Mouse (Mus musculus) ES-E14 (cell line): ENCODE results near the gene Insrr. TPM values are rescaled to one million over a fixed set of nuclear protein-coding genes. Genes with fewer than 3 reads are reported as not detected.

ENCODE experiments used
- DNase-seq: peaks from one replicate; pipeline ENCODE4 v3.0.0-alpha.2; 2013; ENCODE audit warnings: low read depth, low spot score
- H3K27ac ChIP-seq: 2 replicates; pipeline ENCODE4 v1.5.1; 2012; ENCODE audit warnings: low read depth, mild to moderate bottlenecking, low read length, moderate library complexity, mixed read lengths; ENCODE audit not compliant: poor library complexity, insufficient read depth, severe bottlenecking
- H3K36me3 ChIP-seq: 2 replicates; pipeline ENCODE4 v1.6.1; 2012; ENCODE audit warnings: mild to moderate bottlenecking, low read length, moderate library complexity, mixed read lengths; ENCODE audit not compliant: control insufficient read depth, poor library complexity, insufficient read depth, severe bottlenecking
- H3K4me1 ChIP-seq, 2 experiments: fragments of 150-350 bp in 1 of 2; sonication (generic) in 1 of 2; 2 replicates each; pipeline ENCODE4 v1.6.1; 2012; ENCODE audit warnings: low read length in 2 of 2, mild to moderate bottlenecking in 1 of 2, mixed read lengths in 1 of 2; ENCODE audit not compliant: control insufficient read depth in 2 of 2, insufficient read depth in 2 of 2, poor library complexity in 1 of 2
- H3K4me3 ChIP-seq, 2 experiments: fragments of 150-350 bp in 1 of 2; sonication (generic) in 1 of 2; 2 replicates each; pipeline ENCODE4 v1.5.1; 2012; ENCODE audit warnings: low read length in 2 of 2, low read depth in 1 of 2, mild to moderate bottlenecking in 1 of 2, mixed read lengths in 1 of 2; ENCODE audit not compliant: insufficient read depth in 1 of 2, poor library complexity in 1 of 2, severe bottlenecking in 1 of 2
- H3K9ac ChIP-seq: 2 replicates; pipeline ENCODE4 v1.6.1; 2012; ENCODE audit warnings: low read depth, mild to moderate bottlenecking, low read length, mixed read lengths; ENCODE audit not compliant: poor library complexity, insufficient read depth, severe bottlenecking
- H3K9me3 ChIP-seq: fragments of 150-350 bp; sonication (generic); 2 replicates; pipeline ENCODE4 v1.6.1; 2012; ENCODE audit warnings: low read depth, mild to moderate bottlenecking, low read length; ENCODE audit not compliant: control insufficient read depth, insufficient read depth
- CHD2 ChIP-seq: IDR thresholded peaks from 2 replicates; pipeline ENCODE4 v1.6.1; 2014; ENCODE audit warnings: mild to moderate bottlenecking, low read depth, low read length, inconsistent platforms
- HCFC1 ChIP-seq: IDR thresholded peaks from 2 replicates; pipeline ENCODE4 v1.6.1; 2012; ENCODE audit warnings: low read length, inconsistent platforms, borderline replicate concordance; ENCODE audit not compliant: insufficient read depth
- MAFK ChIP-seq: IDR thresholded peaks from 2 replicates; pipeline ENCODE4 v1.6.1; 2014; ENCODE audit warnings: mild to moderate bottlenecking, low read depth, low read length, inconsistent platforms; ENCODE audit not compliant: insufficient read depth
- ZC3H11A ChIP-seq: IDR thresholded peaks from 2 replicates; pipeline ENCODE4 v1.6.1; 2012; ENCODE audit warnings: low read depth, mild to moderate bottlenecking, inconsistent platforms, low read length, borderline replicate concordance
- ZNF384 ChIP-seq: IDR thresholded peaks from 2 replicates; pipeline ENCODE4 v1.6.1; 2012; ENCODE audit warnings: low read depth, low read length, inconsistent platforms
- in situ Hi-C, 2 experiments: fragments of 600-800 bp; cut with MboI; formaldehyde crosslinking; loops; one replicate each; pipeline ENCODE4 v1.15.1; 2025; ENCODE audit warnings: low sequenced_read_pairs in 2 of 2, inconsistent platforms in 1 of 2; ENCODE audit not compliant: unreplicated experiment in 2 of 2
- total RNA-seq: library from RNA; depleted of rRNA; stranded (reverse); fragments of 300-350 nt; gene quantifications from 2 replicates; pipeline ENCODE4 v1.2.3, GENCODE M21; 2012; rRNA removed

Gene Insrr
- total RNA-seq: 0.11 and 0.18 TPM in 2 replicates

DNA sequence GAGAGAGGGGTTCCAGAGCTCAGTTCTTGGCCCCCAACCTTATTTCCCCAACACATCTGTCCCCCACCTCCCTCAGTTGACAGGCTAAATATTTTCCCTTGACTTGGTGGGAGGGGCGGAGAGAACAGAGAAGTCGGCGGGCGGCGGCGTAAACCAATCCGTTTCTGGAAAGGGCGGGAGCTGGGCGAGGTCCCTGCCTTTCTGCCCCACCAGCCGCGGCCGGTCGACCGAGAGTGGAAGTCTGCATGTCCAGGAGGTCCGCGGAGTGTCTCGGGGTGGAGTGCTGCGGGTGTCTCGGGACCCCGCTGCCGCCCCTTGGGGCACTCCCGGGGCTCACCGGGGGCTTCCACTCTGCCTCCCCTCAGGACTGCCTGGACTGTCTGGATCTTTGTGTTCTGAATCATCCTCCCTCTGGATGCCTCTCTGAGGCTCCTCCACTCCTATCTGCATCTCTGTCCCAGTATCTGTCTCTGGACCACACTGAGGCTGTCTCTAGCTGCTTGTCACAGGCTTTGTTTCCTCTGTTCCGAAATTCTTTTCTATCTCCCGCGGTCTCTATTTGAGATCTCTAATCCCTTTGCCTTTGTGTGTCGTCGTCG, at the start of gene Insrr:
Gene Insrr, plus strand, starts transcription at position 216 of the 599 bp plus-strand sequence.
- H3K9me3 ChIP-seq: no peaks in the 10 kb centered on the region
- TF ChIP-seq HCFC1 (no peak), ZC3H11A (no peak), MAFK (no peak), ZNF384 (no peak), CHD2 (no peak)
- no peak within 1 kb of the TSS for H3K27ac ChIP-seq
- no peak for DNase-seq
- no peaks in the 10 kb centered on the region for H3K36me3 ChIP-seq
- H3K4me3 ChIP-seq: peak within 1 kb of the TSS; percentile 17 to 42; a peak in 2 of 4 replicates
- no peaks in the 10 kb centered on the region for H3K4me1 ChIP-seq
- no peak within 1 kb of the TSS for H3K9ac ChIP-seq
- in situ Hi-C loops: no loop called here

DNA sequence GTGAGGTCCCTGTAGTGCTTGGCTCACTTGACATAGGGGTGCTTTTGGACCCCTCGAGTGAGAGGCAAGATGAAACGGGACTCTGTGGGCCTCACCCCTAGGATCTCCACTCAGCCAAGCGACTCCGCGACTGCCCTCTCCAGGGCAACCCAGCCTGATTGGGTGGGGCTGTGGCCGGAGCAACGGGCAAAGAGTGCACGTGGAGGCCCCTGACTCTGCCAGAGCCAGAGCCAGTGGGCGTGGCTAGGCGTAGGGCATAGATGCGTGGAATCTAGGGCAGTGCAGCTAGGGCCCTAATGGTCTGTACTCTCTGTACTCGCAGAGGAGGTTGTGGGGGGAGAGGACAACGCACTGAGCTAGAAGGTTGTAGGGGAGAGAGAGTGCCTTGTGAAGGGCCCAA, 48.3 kb upstream of the Insrr start, which contains the start of gene Lrrc71:
Gene Lrrc71, minus strand, starts transcription at position 195 of the 400 bp plus-strand sequence.
- in situ Hi-C loops: no loop called here
- TF ChIP-seq CHD2 (no peak), HCFC1 (no peak), ZNF384 (no peak), MAFK (no peak), ZC3H11A (no peak)
- no peaks in the 10 kb centered on the region for H3K36me3 ChIP-seq
- no peak within 1 kb of the TSS for H3K4me3 ChIP-seq
- peaks cover 0 to 2% of the 10 kb centered on the region in 2 experiments; a peak in 1 of 4 replicates for H3K4me1 ChIP-seq
- H3K9me3 ChIP-seq: no peaks in the 10 kb centered on the region
- H3K27ac ChIP-seq: no peak within 1 kb of the TSS
- no peak within 1 kb of the TSS for H3K9ac ChIP-seq
- DNase-seq: no peak

DNA sequence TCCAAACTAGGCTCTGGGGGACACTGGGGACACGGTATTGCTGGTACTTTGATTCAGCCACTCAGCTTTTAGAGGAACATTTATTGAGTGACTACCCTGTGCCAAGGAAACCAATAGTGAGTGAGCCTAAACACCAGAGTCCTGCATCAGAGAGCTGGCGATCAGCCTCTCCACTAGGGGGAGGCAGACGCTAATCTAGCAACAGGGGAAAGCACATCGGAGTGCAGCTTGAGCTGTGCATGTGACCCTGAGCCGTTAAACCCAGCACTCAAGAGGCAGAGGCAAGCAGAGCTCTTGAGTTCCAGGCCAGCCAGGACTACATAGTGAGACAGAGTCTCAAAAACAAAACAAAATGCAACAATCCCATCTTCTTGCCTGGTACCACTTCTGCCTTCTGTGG, 47.7 kb upstream of the Insrr start:
- no peak overlapping the region for H3K9ac ChIP-seq
- peak; percentile 77 for DNase-seq
- H3K4me3 ChIP-seq: no peak overlapping the region
- peaks cover 0 to 3% of the 10 kb centered on the region in 2 experiments; a peak in 1 of 4 replicates for H3K4me1 ChIP-seq
- no peak overlapping the region for H3K27ac ChIP-seq
- no peak for TF ChIP-seq CHD2
- TF ChIP-seq ZC3H11A: peak; percentile 15; the same call in 1 of the 2 replicates
- TF ChIP-seq ZNF384: no peak
- TF ChIP-seq MAFK: no peak
- in situ Hi-C loops: no loop called here
- no peaks in the 10 kb centered on the region for H3K36me3 ChIP-seq
- H3K9me3 ChIP-seq: no peaks in the 10 kb centered on the region

DNA sequence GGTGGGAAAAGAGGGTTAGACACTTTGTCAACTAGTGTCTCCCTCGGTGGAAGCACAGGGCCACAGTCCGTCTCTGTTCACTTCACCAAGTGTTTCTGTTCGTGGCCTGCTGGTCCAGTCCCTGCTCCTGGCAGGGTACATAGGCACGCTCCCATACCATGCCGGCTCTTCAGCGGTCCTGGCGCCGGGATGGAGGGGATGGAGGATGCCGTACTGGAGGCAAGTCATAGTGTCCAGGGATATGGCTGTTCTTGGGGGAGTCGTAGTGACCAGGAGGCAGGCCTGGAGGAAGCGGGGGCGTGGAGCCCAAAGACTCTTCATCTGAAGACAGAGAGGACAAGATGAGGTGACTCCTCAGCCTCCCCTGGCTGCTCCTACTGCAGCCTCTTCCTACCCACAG, 46.8 kb upstream of the Insrr start:
- Histone ChIP-seq H3K27ac (no peak overlapping the region), H3K9ac (no peak overlapping the region)
- in situ Hi-C loops: no loop called here

More for the DNA sequence above, 46.8 kb upstream of the Insrr start:
- TF ChIP-seq ZC3H11A: no peak
- no peak for TF ChIP-seq CHD2
- no peak for TF ChIP-seq MAFK
- no peak for TF ChIP-seq HCFC1
- TF ChIP-seq ZNF384: no peak
- no peak overlapping the region for H3K4me3 ChIP-seq
- H3K4me1 ChIP-seq: peaks cover 0 to 3% of the 10 kb centered on the region in 2 experiments; a peak in 1 of 4 replicates
- no peak for DNase-seq
- no peaks in the 10 kb centered on the region for H3K36me3 ChIP-seq
- H3K9me3 ChIP-seq: no peaks in the 10 kb centered on the region
